Mouse (Mus musculus) CH12.LX (cell line): ENCODE results near the gene Slc6a11. TPM values are rescaled to one million over a fixed set of nuclear protein-coding genes. Genes with fewer than 3 reads are reported as not detected.

ENCODE experiments used
- DNase-seq: peaks from one replicate; pipeline ENCODE4 v3.0.0-alpha.2; 2013; ENCODE audit errors: extremely low read depth
- H3K27ac ChIP-seq: 2 replicates; pipeline ENCODE4 v1.5.1; 2012; ENCODE audit warnings: low read depth, mild to moderate bottlenecking, control low read depth, moderate library complexity; ENCODE audit not compliant: insufficient read depth
- H3K27me3 ChIP-seq: replicated peaks from 2 replicates; pipeline ENCODE3; 2012; ENCODE audit warnings: inconsistent platforms
- H3K36me3 ChIP-seq, 2 experiments: replicated peaks in 1 of 2; 2 replicates each; pipeline versions ENCODE3 to v1.6.1; 2012; ENCODE audit warnings: inconsistent platforms in 1 of 2, low read length in 1 of 2, mild to moderate bottlenecking in 1 of 2, mixed read lengths in 1 of 2, moderate library complexity in 1 of 2; ENCODE audit not compliant: control insufficient read depth in 1 of 2, insufficient read depth in 1 of 2
- H3K4me1 ChIP-seq, 2 experiments: 2 replicates each; pipeline ENCODE4 v1.6.1; 2012; ENCODE audit warnings: inconsistent platforms in 1 of 2, moderate library complexity in 1 of 2; ENCODE audit not compliant: insufficient read depth in 2 of 2, control insufficient read depth in 1 of 2
- H3K4me2 ChIP-seq: 2 replicates; pipeline ENCODE4 v1.6.1; 2012; ENCODE audit warnings: low read depth, mild to moderate bottlenecking, control low read depth; ENCODE audit not compliant: poor library complexity, insufficient read depth, severe bottlenecking
- H3K4me3 ChIP-seq, 3 experiments: fragments of 150-350 bp in 1 of 3; sonication (generic) in 1 of 3; replicated peaks in 1 of 3; 2 replicates each; pipeline versions ENCODE3 to v1.5.1; 2011 to 2012; ENCODE audit warnings: low read depth in 2 of 3, low read length in 2 of 3, mild to moderate bottlenecking in 2 of 3, moderate library complexity in 2 of 3, control low read depth in 1 of 3, improper control_type of control experiment in 1 of 3, inconsistent platforms in 1 of 3, mixed read lengths in 1 of 3; ENCODE audit not compliant: poor library complexity in 1 of 3
- H3K79me2 ChIP-seq: replicated peaks from 2 replicates; pipeline ENCODE4 v1.6.1; 2012; ENCODE audit warnings: mild to moderate bottlenecking, moderate library complexity; ENCODE audit not compliant: control insufficient read depth, poor library complexity, insufficient read depth, severe bottlenecking; ENCODE audit errors: extremely low read depth
- H3K9ac ChIP-seq: 2 replicates; pipeline ENCODE4 v1.6.1; 2012; ENCODE audit warnings: low read depth, mild to moderate bottlenecking, control low read depth, moderate library complexity; ENCODE audit not compliant: insufficient read depth
- H3K9me3 ChIP-seq: replicated peaks from 2 replicates; pipeline ENCODE3; 2012; ENCODE audit warnings: low read length, inconsistent platforms, mixed read lengths
- BHLHE40 ChIP-seq: IDR thresholded peaks from 2 replicates; pipeline ENCODE4 v1.6.1; 2011; ENCODE audit warnings: mild to moderate bottlenecking, low read depth, low read length, improper control_type of control experiment
- CHD1 ChIP-seq: IDR thresholded peaks from 2 replicates; pipeline ENCODE4 v1.6.1; 2012; ENCODE audit warnings: low read depth, low read length, improper control_type of control experiment, inconsistent platforms
- CHD2 ChIP-seq: IDR thresholded peaks from 2 replicates; pipeline ENCODE4 v1.6.1; 2011; ENCODE audit warnings: low read length, improper control_type of control experiment
- CTCF ChIP-seq, 2 experiments: IDR thresholded peaks in 1 of 2; conservative IDR thresholded peaks in 1 of 2; 2 replicates each; pipeline ENCODE4 v1.5.1; 2011 to 2012; ENCODE audit warnings: low read depth in 2 of 2, low read length in 2 of 2, improper control_type of control experiment in 1 of 2, inconsistent platforms in 1 of 2, mild to moderate bottlenecking in 1 of 2, moderate library complexity in 1 of 2
- E2F4 ChIP-seq: IDR thresholded peaks from 2 replicates; pipeline ENCODE4 v1.6.1; 2011; ENCODE audit warnings: low read depth, low read length, improper control_type of control experiment; ENCODE audit not compliant: insufficient replicate concordance
- ELF1 ChIP-seq: IDR thresholded peaks from 2 replicates; pipeline ENCODE4 v1.6.1; 2014; ENCODE audit warnings: low read depth, mild to moderate bottlenecking, inconsistent platforms, low read length, improper control_type of control experiment
- ETS1 ChIP-seq: conservative IDR thresholded peaks from 2 replicates; pipeline ENCODE4 v1.6.1; 2012; ENCODE audit warnings: low read depth, mild to moderate bottlenecking, inconsistent platforms, low read length, improper control_type of control experiment, moderate library complexity
- GABPA ChIP-seq: IDR thresholded peaks from 2 replicates; pipeline ENCODE4 v1.6.1; 2012; ENCODE audit warnings: low read depth, low read length, improper control_type of control experiment, inconsistent platforms; ENCODE audit not compliant: insufficient replicate concordance
- HCFC1 ChIP-seq: IDR thresholded peaks from 2 replicates; pipeline ENCODE4 v1.6.1; 2012; ENCODE audit warnings: low read depth, mild to moderate bottlenecking, inconsistent platforms, low read length, improper control_type of control experiment
- JUN ChIP-seq: IDR thresholded peaks from 2 replicates; pipeline ENCODE4 v1.6.1; 2011; ENCODE audit warnings: low read depth, mild to moderate bottlenecking, low read length, improper control_type of control experiment, moderate library complexity; ENCODE audit not compliant: insufficient read depth
- JUND ChIP-seq: conservative IDR thresholded peaks from 2 replicates; pipeline ENCODE4 v1.6.1; 2011; ENCODE audit warnings: low read depth, low read length, improper control_type of control experiment
- MAX ChIP-seq: IDR thresholded peaks from 2 replicates; pipeline ENCODE4 v1.6.1; 2011; ENCODE audit warnings: low read length, improper control_type of control experiment
- MAZ ChIP-seq: IDR thresholded peaks from 2 replicates; pipeline ENCODE4 v1.6.1; 2012; ENCODE audit warnings: low read depth, mild to moderate bottlenecking, inconsistent platforms, low read length, improper control_type of control experiment, moderate library complexity
- MEF2A ChIP-seq: IDR thresholded peaks from 2 replicates; pipeline ENCODE4 v1.6.1; 2014; ENCODE audit warnings: low read depth, mild to moderate bottlenecking, inconsistent platforms, low read length, improper control_type of control experiment, borderline replicate concordance
- MXI1 ChIP-seq: IDR thresholded peaks from 2 replicates; pipeline ENCODE4 v1.6.1; 2011; ENCODE audit warnings: mild to moderate bottlenecking, low read depth, low read length, improper control_type of control experiment
- POLR2A ChIP-seq: IDR thresholded peaks from 2 replicates; pipeline ENCODE4 v1.6.1; 2011; ENCODE audit warnings: low read depth, mild to moderate bottlenecking, improper control_type of control experiment, low read length
- POLR2AphosphoS2 ChIP-seq: IDR thresholded peaks from 2 replicates; pipeline ENCODE4 v1.6.1; 2011; ENCODE audit warnings: low read depth, low read length, improper control_type of control experiment
- RAD21 ChIP-seq: IDR thresholded peaks from 2 replicates; pipeline ENCODE4 v1.6.1; 2011; ENCODE audit warnings: low read depth, mild to moderate bottlenecking, low read length, improper control_type of control experiment, moderate library complexity
- RCOR1 ChIP-seq: conservative IDR thresholded peaks from 2 replicates; pipeline ENCODE4 v1.6.1; 2012; ENCODE audit warnings: low read depth, mild to moderate bottlenecking, inconsistent platforms, low read length, improper control_type of control experiment
- SIN3A ChIP-seq: IDR thresholded peaks from 2 replicates; pipeline ENCODE4 v1.6.1; 2012; ENCODE audit warnings: low read length, improper control_type of control experiment, inconsistent platforms
- TBP ChIP-seq: conservative IDR thresholded peaks from 2 replicates; pipeline ENCODE4 v1.6.1; 2011; ENCODE audit warnings: low read depth, low read length, improper control_type of control experiment
- TCF12 ChIP-seq: IDR thresholded peaks from 2 replicates; pipeline ENCODE4 v1.6.1; 2014; ENCODE audit warnings: low read depth, mild to moderate bottlenecking, inconsistent platforms, low read length, improper control_type of control experiment
- UBTF ChIP-seq: IDR thresholded peaks from 2 replicates; pipeline ENCODE4 v1.6.1; 2012; ENCODE audit warnings: low read depth, mild to moderate bottlenecking, inconsistent platforms, low read length, improper control_type of control experiment, moderate library complexity
- USF1 ChIP-seq: IDR thresholded peaks from 2 replicates; pipeline ENCODE4 v1.6.1; 2014; ENCODE audit warnings: low read depth, mild to moderate bottlenecking, inconsistent platforms, low read length, improper control_type of control experiment
- USF2 ChIP-seq: conservative IDR thresholded peaks from 2 replicates; pipeline ENCODE4 v1.6.1; 2011; ENCODE audit warnings: low read depth, low read length, improper control_type of control experiment
- ZC3H11A ChIP-seq: IDR thresholded peaks from 2 replicates; pipeline ENCODE4 v1.6.1; 2012; ENCODE audit warnings: low read depth, mild to moderate bottlenecking, inconsistent platforms, low read length, improper control_type of control experiment
- ZKSCAN1 ChIP-seq: IDR thresholded peaks from 2 replicates; pipeline ENCODE4 v1.6.1; 2012; ENCODE audit warnings: low read depth, inconsistent platforms, low read length, improper control_type of control experiment, borderline replicate concordance
- ZNF384 ChIP-seq: IDR thresholded peaks from 2 replicates; pipeline ENCODE4 v1.6.1; 2012; ENCODE audit warnings: low read depth, low read length, improper control_type of control experiment, inconsistent platforms
- dilution Hi-C: fragments of 300-500 bp; cut with MboI; formaldehyde crosslinking; loops from 2 replicates; pipeline ENCODE4 v1.14.3; 2020; ENCODE audit warnings: low sequenced_read_pairs; ENCODE audit not compliant: extremely low pct_unique_long_range_greater_than_20kb, extremely low pct_ligation_motif_present
- in situ Hi-C: fragments of 300-500 bp; cut with MboI; formaldehyde crosslinking; loops from 3 replicates; pipeline ENCODE4 v1.14.3; 2019; ENCODE audit warnings: low sequenced_read_pairs, low pct_ligation_motif_present, low pct_unique_long_range_greater_than_20kb, mixed read lengths
- polyA plus RNA-seq: library from polyadenylated mRNA; unstranded; fragments of >175 nt; gene quantifications from 2 replicates; pipeline ENCODE4 v1.2.1, GENCODE M21; 2012; ENCODE audit warnings: low read depth; ENCODE audit not compliant: insufficient read length
- total RNA-seq, 2 experiments: library from RNA; depleted of rRNA; stranded (reverse); fragments of 300-350 nt in 1 of 2; fragments of >200 nt in 1 of 2; gene quantifications; 2 replicates each; pipeline ENCODE4 v1.2.3; 2012 to 2014

The Slc6a11 gene
- total and polyA plus RNA-seq, 3 experiments = not detected

DNA sequence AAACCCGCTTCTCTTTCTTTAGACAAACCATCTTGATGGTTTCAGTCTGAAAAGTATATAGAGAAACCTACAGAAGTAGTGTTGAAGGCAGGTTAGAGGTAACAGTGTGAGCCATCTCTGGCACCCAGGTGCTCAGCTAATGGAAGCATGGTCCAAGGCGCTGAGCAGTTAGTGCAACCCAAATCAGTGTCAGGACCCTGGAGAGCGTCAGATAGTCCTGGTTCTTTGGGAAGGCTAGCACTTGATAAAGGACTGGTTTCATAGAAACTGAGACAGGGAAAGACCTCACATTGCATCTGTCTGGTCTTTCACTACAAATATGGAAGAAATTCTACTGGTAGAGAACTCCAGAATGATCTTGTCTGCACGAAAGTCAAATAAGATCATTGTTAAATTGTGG is 56.1 kb downstream of the Slc6a11 start:
- Histone ChIP-seq H3K9ac (no peak overlapping the region), H3K4me2 (no peak overlapping the region), H3K27ac (no peak overlapping the region), H3K9me3 (peaks cover 4% of the 10 kb centered on the region), H3K36me3 (no peaks in the 10 kb centered on the region), H3K79me2 (no peaks in the 10 kb centered on the region), H3K4me3 (no peak overlapping the region), H3K27me3 (peaks cover 63% of the 10 kb centered on the region), H3K4me1 (no peaks in the 10 kb centered on the region)
- no peak for TF ChIP-seq UBTF
- TF ChIP-seq CHD1 = no peak
- no peak for TF ChIP-seq ZKSCAN1
- TF ChIP-seq USF1 = no peak
- TF ChIP-seq ETS1 = no peak
- TF ChIP-seq BHLHE40 = no peak
- TF ChIP-seq USF2 = no peak
- no peak for TF ChIP-seq POLR2AphosphoS2
- no peak for TF ChIP-seq JUN
- no peak for TF ChIP-seq HCFC1
- no peak for TF ChIP-seq SIN3A
- TF ChIP-seq TBP = no peak
- no peak for TF ChIP-seq POLR2A
- TF ChIP-seq MEF2A = no peak
- TF ChIP-seq MXI1 = no peak
- in situ Hi-C loops (loop anchor here (25.0 kb wide), 1 partner anchor 100 kb away; no protein-coding TSS in a partner anchor), dilution Hi-C loops (no loop called here)
- DNase-seq = no peak

DNA sequence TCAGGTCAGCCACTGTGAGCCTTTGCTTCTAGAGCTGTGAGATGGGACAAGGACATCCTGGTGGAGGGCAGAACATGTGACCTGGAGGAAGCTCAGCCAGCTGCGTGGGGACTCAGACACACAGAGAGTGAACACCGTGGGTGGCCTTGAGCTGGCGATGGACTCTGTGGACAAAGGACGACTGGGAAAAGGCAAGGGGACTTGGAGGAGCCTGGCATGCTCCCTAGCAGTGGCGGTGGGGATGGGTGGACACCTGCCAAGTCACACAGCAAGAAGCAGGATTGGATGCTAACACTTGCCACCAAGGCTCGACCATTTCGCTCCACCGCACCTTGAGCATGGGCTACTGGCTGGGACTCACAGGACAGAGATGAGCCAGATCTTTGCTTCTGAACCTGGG is 57.8 kb downstream of the Slc6a11 start:
- H3K36me3 ChIP-seq = no peaks in the 10 kb centered on the region
- dilution Hi-C loops = no loop called here
- H3K4me1 ChIP-seq = no peaks in the 10 kb centered on the region
- peaks cover 63% of the 10 kb centered on the region for H3K27me3 ChIP-seq
- H3K4me2 ChIP-seq = no peak overlapping the region
- peaks cover 4% of the 10 kb centered on the region for H3K9me3 ChIP-seq
- H3K79me2 ChIP-seq = no peaks in the 10 kb centered on the region
- TF ChIP-seq E2F4 (no peak), ETS1 (no peak), ZNF384 (no peak), RCOR1 (no peak), POLR2A (no peak), ZC3H11A (no peak), GABPA (no peak), TCF12 (no peak), CTCF (conservative IDR thresholded peaks at IDR 0.05 in 1 of 2, IDR thresholded peaks at IDR 0.05 in 1 of 2; ENCODE audit: low read depth in 2 of 2, low read length in 2 of 2) (no peak), MAZ (no peak), CHD2 (no peak), JUND (no peak), ZKSCAN1 (no peak), SIN3A (no peak), MEF2A (no peak), ELF1 (no peak), BHLHE40 (no peak), JUN (no peak), RAD21 (no peak), MAX (no peak)
- TF ChIP-seq, all 38 proteins: peak for 0
- no peak for DNase-seq
- in situ Hi-C loops = loop anchor here (25.0 kb wide), 1 partner anchor 102 kb away; no protein-coding TSS in a partner anchor
- Histone ChIP-seq H3K27ac (no peak overlapping the region), H3K9ac (no peak overlapping the region), H3K4me3 (no peak overlapping the region)
